Mouse (Mus musculus): ENCODE measurements at regions not wholly inside any gene's neighbourhood (a gene's known extent, or its start where the extent isn't known, plus 50 kb on each side); places are given as distances from the start of the nearest gene placed in this dataset.

GRCm38 (mm10) chr7:133450246-133450645 lies 151.7 kb downstream of the Tex36 start:
- Histone ChIP-seq H3K9me3 (replicated peaks; ENCODE audit: control insufficient read depth, low read length) (no peaks in the 10 kb centered on the region), H3K4me3 (ENCODE audit: low read length) (no peak overlapping the region), H3K27ac (ENCODE audit: low read length) (no peak overlapping the region), H3K9ac (ENCODE audit: low read length) (no peak overlapping the region), H3K27me3 (ENCODE audit: control insufficient read depth, insufficient read depth, low read length) (no peaks in the 10 kb centered on the region), H3K4me1 (ENCODE audit: control insufficient read depth, insufficient read depth, low read length) (no peaks in the 10 kb centered on the region), H3K36me3 (ENCODE audit: control insufficient read depth, insufficient read depth) (no peaks in the 10 kb centered on the region), H3K4me2 (ENCODE audit: low read depth, low read length) (no peak overlapping the region)
- 78% methylated on average over 7 of the region's 7 CpGs for WGBS
- no peak for ATAC-seq (replicated peaks; ENCODE audit: extremely low read depth, insufficient read depth, low FRiP score)

GRCm38 (mm10) chr7:133447079-133447478 lies 154.9 kb downstream of the Tex36 start:
- ATAC-seq (replicated peaks; ENCODE audit: extremely low read depth, insufficient read depth, low FRiP score) = no peak
- no peaks in the 10 kb centered on the region for H3K27me3 ChIP-seq (ENCODE audit: control insufficient read depth, insufficient read depth, low read length)
- 41% methylated on average over 2 of the region's 2 CpGs for WGBS
- H3K4me3 ChIP-seq (ENCODE audit: low read length) = no peak overlapping the region
- H3K4me1 ChIP-seq (ENCODE audit: control insufficient read depth, insufficient read depth, low read length) = no peaks in the 10 kb centered on the region
- H3K9ac ChIP-seq (ENCODE audit: low read length) = no peak overlapping the region
- H3K9me3 ChIP-seq (replicated peaks; ENCODE audit: control insufficient read depth, low read length) = no peaks in the 10 kb centered on the region
- H3K27ac ChIP-seq (ENCODE audit: low read length) = no peak overlapping the region
- H3K4me2 ChIP-seq (ENCODE audit: low read depth, low read length) = no peak overlapping the region
- H3K36me3 ChIP-seq (ENCODE audit: control insufficient read depth, insufficient read depth) = no peaks in the 10 kb centered on the region

- H3K36me3 ChIP-seq (ENCODE audit: control insufficient read depth, insufficient read depth) = no peaks in the 10 kb centered on the region
- ATAC-seq (replicated peaks; ENCODE audit: extremely low read depth, insufficient read depth, low FRiP score) = no peak
- no peak overlapping the region for H3K9ac ChIP-seq (ENCODE audit: low read length)
- H3K4me3 ChIP-seq (ENCODE audit: low read length) = no peak overlapping the region
- WGBS = 38% methylated on average over 4 of the region's 4 CpGs
- H3K4me1 ChIP-seq (ENCODE audit: control insufficient read depth, insufficient read depth, low read length) = no peaks in the 10 kb centered on the region
- no peak overlapping the region for H3K4me2 ChIP-seq (ENCODE audit: low read depth, low read length)
- H3K27ac ChIP-seq (ENCODE audit: low read length) = no peak overlapping the region
- no peaks in the 10 kb centered on the region for H3K27me3 ChIP-seq (ENCODE audit: control insufficient read depth, insufficient read depth, low read length)
- no peaks in the 10 kb centered on the region for H3K9me3 ChIP-seq (replicated peaks; ENCODE audit: control insufficient read depth, low read length)
Observed at GRCm38 (mm10) chr7:133441661-133442060, 160.3 kb downstream of the Tex36 start.

DNA sequence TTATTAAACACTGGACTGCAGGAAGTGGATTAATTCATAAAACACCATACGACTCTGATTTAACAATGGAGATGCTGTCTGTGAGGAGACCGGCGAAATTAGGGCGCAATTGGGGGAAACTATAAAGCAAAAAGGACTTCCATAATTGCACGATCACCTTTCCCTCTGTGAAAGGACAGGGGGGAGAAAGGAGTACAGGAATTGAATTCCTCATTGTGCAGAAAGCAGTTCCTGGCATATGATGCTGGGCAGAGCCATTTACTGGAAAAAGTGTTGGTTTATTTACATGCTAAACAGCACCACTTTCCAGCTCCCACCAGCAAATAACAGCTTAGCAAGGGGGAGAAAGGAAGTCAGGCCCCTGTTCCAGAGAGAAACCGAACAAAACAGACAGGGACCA lies 160.8 kb downstream of the Tex36 start:
- H3K9ac ChIP-seq (ENCODE audit: low read length) = no peak overlapping the region
- no peaks in the 10 kb centered on the region for H3K4me1 ChIP-seq (ENCODE audit: control insufficient read depth, insufficient read depth, low read length)
- no peaks in the 10 kb centered on the region for H3K9me3 ChIP-seq (replicated peaks; ENCODE audit: control insufficient read depth, low read length)
- ATAC-seq (replicated peaks; ENCODE audit: extremely low read depth, insufficient read depth, low FRiP score) = no peak
- H3K27me3 ChIP-seq (ENCODE audit: control insufficient read depth, insufficient read depth, low read length) = no peaks in the 10 kb centered on the region
- H3K4me2 ChIP-seq (ENCODE audit: low read depth, low read length) = no peak overlapping the region
- 72% methylated on average over 6 of the region's 6 CpGs for WGBS
- H3K36me3 ChIP-seq (ENCODE audit: control insufficient read depth, insufficient read depth) = no peaks in the 10 kb centered on the region
- H3K27ac ChIP-seq (ENCODE audit: low read length) = no peak overlapping the region
- no peak overlapping the region for H3K4me3 ChIP-seq (ENCODE audit: low read length)

GRCm38 (mm10) chr7:133440711-133441110 lies 161.2 kb downstream of the Tex36 start:
- no peaks in the 10 kb centered on the region for H3K9me3 ChIP-seq (replicated peaks; ENCODE audit: control insufficient read depth, low read length)
- no peak overlapping the region for H3K4me3 ChIP-seq (ENCODE audit: low read length)
- H3K36me3 ChIP-seq (ENCODE audit: control insufficient read depth, insufficient read depth) = no peaks in the 10 kb centered on the region
- no peaks in the 10 kb centered on the region for H3K4me1 ChIP-seq (ENCODE audit: control insufficient read depth, insufficient read depth, low read length)
- no peak for ATAC-seq (replicated peaks; ENCODE audit: extremely low read depth, insufficient read depth, low FRiP score)
- H3K27ac ChIP-seq (ENCODE audit: low read length) = no peak overlapping the region
- H3K27me3 ChIP-seq (ENCODE audit: control insufficient read depth, insufficient read depth, low read length) = no peaks in the 10 kb centered on the region
- H3K9ac ChIP-seq (ENCODE audit: low read length) = no peak overlapping the region
- H3K4me2 ChIP-seq (ENCODE audit: low read depth, low read length) = no peak overlapping the region; the same call in 1 of the 2 replicates
- 54% methylated on average over 12 of the region's 12 CpGs for WGBS

DNA sequence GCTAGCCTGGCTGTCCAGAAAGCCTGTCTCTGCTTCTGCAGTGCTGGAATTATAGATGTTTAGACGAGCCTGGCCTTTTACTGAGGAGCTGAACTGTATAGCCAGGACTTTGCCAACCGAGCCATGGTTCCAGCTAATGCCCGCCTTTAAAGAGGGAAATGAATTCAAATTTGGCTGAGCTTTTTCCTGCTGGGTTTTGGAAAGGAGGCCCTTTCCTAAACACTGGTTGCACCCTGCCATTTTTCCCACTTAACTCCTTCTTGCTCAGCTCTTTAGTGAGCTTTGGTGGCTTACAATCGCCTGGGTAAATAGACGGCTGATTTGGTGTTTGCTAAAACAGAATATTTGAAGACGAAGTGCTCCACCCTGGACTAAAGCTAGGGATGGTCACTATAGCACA lies 161.9 kb downstream of the Tex36 start:
- Histone ChIP-seq H3K4me1 (ENCODE audit: control insufficient read depth, insufficient read depth, low read length) (no peaks in the 10 kb centered on the region), H3K9me3 (replicated peaks; ENCODE audit: control insufficient read depth, low read length) (no peaks in the 10 kb centered on the region), H3K9ac (ENCODE audit: low read length) (no peak overlapping the region), H3K36me3 (ENCODE audit: control insufficient read depth, insufficient read depth) (no peaks in the 10 kb centered on the region), H3K4me2 (ENCODE audit: low read depth, low read length) (no peak overlapping the region), H3K27me3 (ENCODE audit: control insufficient read depth, insufficient read depth, low read length) (no peaks in the 10 kb centered on the region), H3K27ac (ENCODE audit: low read length) (no peak overlapping the region), H3K4me3 (ENCODE audit: low read length) (no peak overlapping the region)
- ATAC-seq (replicated peaks; ENCODE audit: extremely low read depth, insufficient read depth, low FRiP score) = no peak
- 78% methylated on average over 6 of the region's 6 CpGs for WGBS

DNA sequence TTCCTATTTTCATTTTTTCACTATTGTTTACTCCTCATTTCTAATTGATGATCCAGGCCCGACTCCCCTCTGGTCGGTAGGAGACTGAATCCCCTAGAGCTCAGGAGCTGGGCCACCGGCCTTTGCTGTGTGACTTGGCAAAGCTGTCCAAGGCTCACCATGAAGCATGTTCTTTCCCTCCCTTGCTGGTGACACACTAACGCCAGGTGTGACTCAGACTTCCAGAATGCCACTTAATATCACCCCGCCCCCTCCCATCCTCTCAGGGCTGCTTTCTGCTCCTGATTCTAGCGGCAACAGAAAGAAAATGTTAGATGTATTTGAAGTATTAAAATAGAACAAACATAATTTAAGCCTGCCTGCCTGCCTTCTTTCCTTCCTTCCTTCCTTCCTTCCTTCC lies 163.3 kb downstream of the Tex36 start:
- Histone ChIP-seq H3K9ac (ENCODE audit: low read length) (no peak overlapping the region), H3K36me3 (ENCODE audit: control insufficient read depth, insufficient read depth) (no peaks in the 10 kb centered on the region), H3K27me3 (ENCODE audit: control insufficient read depth, insufficient read depth, low read length) (no peaks in the 10 kb centered on the region), H3K9me3 (replicated peaks; ENCODE audit: control insufficient read depth, low read length) (no peaks in the 10 kb centered on the region), H3K4me2 (ENCODE audit: low read depth, low read length) (no peak overlapping the region), H3K27ac (ENCODE audit: low read length) (no peak overlapping the region), H3K4me3 (ENCODE audit: low read length) (no peak overlapping the region), H3K4me1 (ENCODE audit: control insufficient read depth, insufficient read depth, low read length) (no peaks in the 10 kb centered on the region)
- 68% methylated on average over 6 of the region's 6 CpGs for WGBS
- ATAC-seq (replicated peaks; ENCODE audit: extremely low read depth, insufficient read depth, low FRiP score) = no peak

- H3K27me3 ChIP-seq (ENCODE audit: control insufficient read depth, insufficient read depth, low read length) = no peaks in the 10 kb centered on the region
- no peak overlapping the region for H3K27ac ChIP-seq (ENCODE audit: low read length)
- H3K4me2 ChIP-seq (ENCODE audit: low read depth, low read length) = no peak overlapping the region
- no peaks in the 10 kb centered on the region for H3K36me3 ChIP-seq (ENCODE audit: control insufficient read depth, insufficient read depth)
- no peak for ATAC-seq (replicated peaks; ENCODE audit: extremely low read depth, insufficient read depth, low FRiP score)
- no peaks in the 10 kb centered on the region for H3K4me1 ChIP-seq (ENCODE audit: control insufficient read depth, insufficient read depth, low read length)
- WGBS = 46% methylated on average over 7 of the region's 7 CpGs
- no peak overlapping the region for H3K9ac ChIP-seq (ENCODE audit: low read length)
- no peaks in the 10 kb centered on the region for H3K9me3 ChIP-seq (replicated peaks; ENCODE audit: control insufficient read depth, low read length)
- no peak overlapping the region for H3K4me3 ChIP-seq (ENCODE audit: low read length)
Observed at GRCm38 (mm10) chr7:133437866-133438265, 164.1 kb downstream of the Tex36 start.

GRCm38 (mm10) chr7:133435596-133436357 lies 166.2 kb downstream of the Tex36 start:
- WGBS = 71% methylated on average over 14 of the region's 14 CpGs
- ATAC-seq (replicated peaks; ENCODE audit: extremely low read depth, insufficient read depth, low FRiP score) = no peak
- no peak overlapping the region for H3K27ac ChIP-seq (ENCODE audit: low read length)

More at GRCm38 (mm10) chr7:133435596-133436357, 166.2 kb downstream of the Tex36 start:
- no peaks in the 10 kb centered on the region for H3K36me3 ChIP-seq (ENCODE audit: control insufficient read depth, insufficient read depth)
- H3K4me1 ChIP-seq (ENCODE audit: control insufficient read depth, insufficient read depth, low read length) = no peaks in the 10 kb centered on the region
- no peak overlapping the region for H3K9ac ChIP-seq (ENCODE audit: low read length)
- H3K9me3 ChIP-seq (replicated peaks; ENCODE audit: control insufficient read depth, low read length) = no peaks in the 10 kb centered on the region
- H3K27me3 ChIP-seq (ENCODE audit: control insufficient read depth, insufficient read depth, low read length) = no peaks in the 10 kb centered on the region
- no peak overlapping the region for H3K4me2 ChIP-seq (ENCODE audit: low read depth, low read length)
- H3K4me3 ChIP-seq (ENCODE audit: low read length) = no peak overlapping the region

Measured in heart, embryonic 16.5 days (tissue).